Mouse (Mus musculus): ENCODE data around the gene Ddah1. TPM values are rescaled to one million over a fixed set of nuclear protein-coding genes. Genes with fewer than 3 reads are reported as not detected.

Ddah1 gene
- total RNA-seq (2021) = 1 to 10 TPM; 5.4 to 5.9 TPM
- 4.5 and 15.8 TPM in 2 replicates for polyA plus RNA-seq (2012; rRNA removed)
- long read RNA-seq, partial matches to known transcripts = 1 of 6 reads
- long read RNA-seq, other reads (novel, unspliced or antisense) = 2 of 6 reads

DNA sequence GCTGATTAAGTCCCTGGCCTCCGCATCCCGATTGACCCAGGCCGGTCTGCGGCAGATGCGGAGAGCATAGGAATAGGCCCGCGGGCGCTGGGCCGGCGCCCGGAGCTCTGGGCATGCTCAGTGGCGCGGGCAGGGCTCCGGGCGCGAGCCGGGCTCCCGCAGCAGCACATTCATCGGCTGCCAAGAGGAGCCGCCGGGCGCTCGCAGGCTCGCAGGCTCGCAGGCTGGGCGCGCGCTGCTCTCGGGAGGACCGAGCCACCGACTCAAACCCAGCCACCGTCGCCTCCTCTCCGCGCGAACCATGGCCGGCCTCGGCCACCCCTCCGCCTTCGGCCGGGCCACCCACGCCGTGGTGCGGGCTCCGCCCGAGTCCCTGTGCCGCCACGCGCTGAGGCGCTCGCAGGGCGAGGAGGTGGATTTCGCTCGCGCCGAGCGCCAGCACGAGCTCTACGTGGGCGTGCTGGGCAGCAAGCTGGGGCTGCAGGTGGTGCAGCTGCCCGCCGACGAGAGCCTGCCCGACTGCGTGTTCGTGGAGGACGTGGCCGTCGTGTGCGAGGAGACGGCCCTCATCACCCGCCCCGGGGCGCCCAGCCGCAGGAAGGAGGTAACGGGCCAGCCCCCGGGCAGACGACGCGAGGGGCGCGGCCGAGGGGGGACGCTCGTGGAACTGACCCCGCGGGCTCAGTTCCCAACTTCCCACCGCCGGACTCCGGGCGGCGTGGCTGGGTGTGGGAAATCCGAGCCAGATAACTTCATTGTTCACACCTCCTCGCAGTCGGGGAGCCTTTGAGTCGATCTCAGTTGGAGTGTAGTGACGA, at the start of gene Ddah1:
Ddah1 (plus strand) TSS at position 115 of the 818 bp plus-strand sequence.
- H3K27ac ChIP-seq = peak within 1 kb of the TSS; percentile 20
- H3K36me3 ChIP-seq (ENCODE audit: control insufficient read depth, insufficient read depth, low read length) = no peaks in the 10 kb centered on the region
- no peaks in the 10 kb centered on the region for H3K79me2 ChIP-seq (replicated peaks; ENCODE audit: control insufficient read depth, insufficient read depth, low read length)
- no peaks in the 10 kb centered on the region for H3K27me3 ChIP-seq (ENCODE audit: control insufficient read depth, insufficient read depth, low read length)
- WGBS = under 1% methylated on average over 96 of the region's 97 CpGs
- H3K9ac ChIP-seq (ENCODE audit: low read depth, low read length) = peak within 1 kb of the TSS; percentile 69
- H3K4me1 ChIP-seq (ENCODE audit: control insufficient read depth, insufficient read depth, low read length) = peaks cover 1% of the 10 kb centered on the region; the same call in 1 of the 2 replicates
- intact Hi-C loops (cut with DNase I) = loop anchor here (2.0 to 10.0 kb wide), 3 partner anchors 106 to 284 kb away; no protein-coding TSS in a partner anchor
- H3K4me3 ChIP-seq = peak within 1 kb of the TSS; percentile 60
- DNase-seq = peak; percentile 77 to 81
- no peak for TF ChIP-seq POLR2A (IDR thresholded peaks at IDR 0.05; ENCODE audit: insufficient read depth, low read depth, low read length)
- TF ChIP-seq CTCF (IDR thresholded peaks at IDR 0.05) = no peak
- no peak for TF ChIP-seq EP300 (IDR thresholded peaks at IDR 0.05; ENCODE audit: insufficient read depth, low read depth, low read length)

DNA sequence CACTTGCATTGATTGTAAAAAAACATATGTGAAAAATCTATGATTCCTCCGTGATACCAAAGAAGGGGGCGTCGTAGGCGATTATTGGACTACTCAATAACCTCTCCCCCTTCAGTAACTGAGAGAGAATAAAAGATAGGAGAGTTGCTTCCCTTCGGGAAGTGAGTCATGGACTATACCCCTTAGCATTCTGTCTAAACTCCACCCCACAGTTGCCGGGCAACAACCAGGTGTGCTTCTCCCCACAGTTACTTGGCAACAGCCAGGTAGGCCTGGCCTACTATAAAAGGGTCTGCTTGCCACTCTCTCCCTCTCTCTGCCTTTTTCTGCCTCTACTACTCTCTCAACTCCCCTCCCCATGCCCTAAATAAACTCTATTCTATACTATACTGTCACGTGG, 42.6 kb upstream of the Ddah1 start:
- WGBS = 79% methylated on average over 7 of the region's 7 CpGs
- no peak overlapping the region for H3K27ac ChIP-seq
- no peak for DNase-seq
- H3K36me3 ChIP-seq (ENCODE audit: control insufficient read depth, insufficient read depth, low read length) = peaks cover 8% of the 10 kb centered on the region; the same call in 1 of the 2 replicates
- H3K79me2 ChIP-seq (replicated peaks; ENCODE audit: control insufficient read depth, insufficient read depth, low read length) = no peaks in the 10 kb centered on the region
- H3K27me3 ChIP-seq (ENCODE audit: control insufficient read depth, insufficient read depth, low read length) = no peaks in the 10 kb centered on the region
- peaks cover 1% of the 10 kb centered on the region; the same call in 1 of the 2 replicates for H3K4me1 ChIP-seq (ENCODE audit: control insufficient read depth, insufficient read depth, low read length)
- no peak overlapping the region for H3K4me3 ChIP-seq
- intact Hi-C loops (cut with DNase I) = no loop called here
- no peak overlapping the region for H3K9ac ChIP-seq (ENCODE audit: low read depth, low read length)
- TF ChIP-seq POLR2A (IDR thresholded peaks at IDR 0.05; ENCODE audit: insufficient read depth, low read depth, low read length) (no peak), EP300 (IDR thresholded peaks at IDR 0.05; ENCODE audit: insufficient read depth, low read depth, low read length) (no peak), CTCF (IDR thresholded peaks at IDR 0.05) (no peak)

- peaks cover 1% of the 10 kb centered on the region; the same call in 1 of the 2 replicates for H3K4me1 ChIP-seq (ENCODE audit: control insufficient read depth, insufficient read depth, low read length)
- peaks cover 8% of the 10 kb centered on the region; the same call in 1 of the 2 replicates for H3K36me3 ChIP-seq (ENCODE audit: control insufficient read depth, insufficient read depth, low read length)
- H3K79me2 ChIP-seq (replicated peaks; ENCODE audit: control insufficient read depth, insufficient read depth, low read length) = no peaks in the 10 kb centered on the region
- peak overlapping the region; percentile 20; the same call in 1 of the 2 replicates for H3K27ac ChIP-seq
- TF ChIP-seq EP300 (IDR thresholded peaks at IDR 0.05; ENCODE audit: insufficient read depth, low read depth, low read length) (0 out of 2 replicates have a peak, but pooled peaks have one; percentile 42), POLR2A (IDR thresholded peaks at IDR 0.05; ENCODE audit: insufficient read depth, low read depth, low read length) (no peak)
- intact Hi-C loops (cut with DNase I) = no loop called here
- no peak overlapping the region for H3K9ac ChIP-seq (ENCODE audit: low read depth, low read length)
- no peaks in the 10 kb centered on the region for H3K27me3 ChIP-seq (ENCODE audit: control insufficient read depth, insufficient read depth, low read length)
- H3K4me3 ChIP-seq = no peak overlapping the region
- WGBS = 24% methylated on average over 4 of the region's 4 CpGs
- DNase-seq = peak in 1 of 2 experiments; percentile 26
Observed at GRCm38 (mm10) chr3:145719660-145720059, 38.8 kb upstream of the Ddah1 start.

DNA sequence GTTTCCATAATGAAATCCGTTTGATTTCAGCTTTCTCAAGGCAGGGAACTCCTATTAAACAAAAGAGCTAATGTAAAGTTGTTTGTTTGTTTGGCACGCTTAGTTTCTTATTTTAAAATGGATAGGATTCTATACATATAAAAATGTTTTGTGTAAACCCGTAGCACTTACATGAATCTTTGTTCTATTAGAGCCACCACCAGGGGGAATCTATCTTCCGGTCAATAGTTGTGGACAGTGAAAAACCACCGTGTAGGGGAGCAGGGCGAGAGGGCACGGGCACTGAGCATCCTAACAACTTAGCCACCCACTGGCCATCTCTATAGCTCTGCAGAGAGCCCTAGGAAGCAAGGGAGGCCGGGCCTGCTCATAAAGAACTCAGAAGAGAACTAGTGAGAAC, 33.4 kb upstream of the Ddah1 start:
- no peak for DNase-seq
- Histone ChIP-seq H3K27me3 (ENCODE audit: control insufficient read depth, insufficient read depth, low read length) (no peaks in the 10 kb centered on the region), H3K79me2 (replicated peaks; ENCODE audit: control insufficient read depth, insufficient read depth, low read length) (no peaks in the 10 kb centered on the region), H3K36me3 (ENCODE audit: control insufficient read depth, insufficient read depth, low read length) (0 out of 2 replicates have a peak, but pooled peaks cover under 1% of the 10 kb centered on the region), H3K9ac (ENCODE audit: low read depth, low read length) (no peak overlapping the region), H3K4me1 (ENCODE audit: control insufficient read depth, insufficient read depth, low read length) (no peaks in the 10 kb centered on the region), H3K27ac (no peak overlapping the region), H3K4me3 (no peak overlapping the region)
- intact Hi-C loops (cut with DNase I) = loop anchor here (5.0 kb wide), 1 partner anchor 182 kb away; no protein-coding TSS in a partner anchor
- TF ChIP-seq CTCF (IDR thresholded peaks at IDR 0.05) (peak; percentile 55), POLR2A (IDR thresholded peaks at IDR 0.05; ENCODE audit: insufficient read depth, low read depth, low read length) (no peak)
- WGBS = 62% methylated on average over 8 of the region's 8 CpGs

GRCm38 (mm10) chr3:145728336-145728735, 30.1 kb upstream of the Ddah1 start:
- H3K79me2 ChIP-seq (replicated peaks; ENCODE audit: control insufficient read depth, insufficient read depth, low read length) = no peaks in the 10 kb centered on the region
- no peak overlapping the region for H3K9ac ChIP-seq (ENCODE audit: low read depth, low read length)
- H3K4me3 ChIP-seq = no peak overlapping the region
- H3K27ac ChIP-seq = no peak overlapping the region
- no peak for DNase-seq
- 71% methylated on average over 8 of the region's 8 CpGs for WGBS
- no peak for TF ChIP-seq CTCF (IDR thresholded peaks at IDR 0.05)
- TF ChIP-seq POLR2A (IDR thresholded peaks at IDR 0.05; ENCODE audit: insufficient read depth, low read depth, low read length) = no peak
- no peak for TF ChIP-seq EP300 (IDR thresholded peaks at IDR 0.05; ENCODE audit: insufficient read depth, low read depth, low read length)
- no peaks in the 10 kb centered on the region for H3K4me1 ChIP-seq (ENCODE audit: control insufficient read depth, insufficient read depth, low read length)
- intact Hi-C loops (cut with DNase I) = loop anchor here (2.0 to 5.0 kb wide), 2 partner anchors 144 to 179 kb away; no protein-coding TSS in a partner anchor
- no peaks in the 10 kb centered on the region for H3K36me3 ChIP-seq (ENCODE audit: control insufficient read depth, insufficient read depth, low read length)
- no peaks in the 10 kb centered on the region for H3K27me3 ChIP-seq (ENCODE audit: control insufficient read depth, insufficient read depth, low read length)
